Mouse (Mus musculus): ENCODE measurements at regions not wholly inside any gene's neighbourhood (a gene's known extent, or its start where the extent isn't known, plus 50 kb on each side); places are given as distances from the start of the nearest gene placed in this dataset.
A peak's percentile ranks its signal among the peaks of the same experiment; 100 is the strongest.
"Not testable (repeated sequence)": the region's sequence is repeated elsewhere in the genome, so short reads cannot be mapped to it uniquely, and the experiment has no call there.

- no peak for ATAC-seq (ENCODE audit: extremely low read depth, insufficient number of reproducible peaks, low FRiP score, poor library complexity, severe bottlenecking)
Measured at GRCm38 (mm10) chr8:35114031-35114430, 651.6 kb upstream of the Gm19410 start.

GRCm38 (mm10) chr8:35120612-35121011 is 645.0 kb upstream of the Gm19410 start:
- no peak for ATAC-seq (ENCODE audit: extremely low read depth, insufficient number of reproducible peaks, low FRiP score, poor library complexity, severe bottlenecking)

- no peak for ATAC-seq (ENCODE audit: extremely low read depth, insufficient number of reproducible peaks, low FRiP score, poor library complexity, severe bottlenecking)
Measured at GRCm38 (mm10) chr8:35121084-35121483, 644.5 kb upstream of the Gm19410 start.

- peak; percentile 76; the same call in 1 of the 2 replicates for ATAC-seq (ENCODE audit: extremely low read depth, insufficient number of reproducible peaks, low FRiP score, poor library complexity, severe bottlenecking)
Measured at GRCm38 (mm10) chr8:35123196-35123621, 642.4 kb upstream of the Gm19410 start.

GRCm38 (mm10) chr8:35125179-35125578 is 640.4 kb upstream of the Gm19410 start:
- no peak for ATAC-seq (ENCODE audit: extremely low read depth, insufficient number of reproducible peaks, low FRiP score, poor library complexity, severe bottlenecking)

GRCm38 (mm10) chr8:35132281-35132680 is 633.3 kb upstream of the Gm19410 start:
- ATAC-seq (ENCODE audit: extremely low read depth, insufficient number of reproducible peaks, low FRiP score, poor library complexity, severe bottlenecking), result no peak

GRCm38 (mm10) chr8:35135630-35136029 is 630.0 kb upstream of the Gm19410 start:
- no peak for ATAC-seq (ENCODE audit: extremely low read depth, insufficient number of reproducible peaks, low FRiP score, poor library complexity, severe bottlenecking)

GRCm38 (mm10) chr8:35136643-35137042 is 628.9 kb upstream of the Gm19410 start:
- no peak for ATAC-seq (ENCODE audit: extremely low read depth, insufficient number of reproducible peaks, low FRiP score, poor library complexity, severe bottlenecking)

GRCm38 (mm10) chr8:35140775-35141174 is 624.8 kb upstream of the Gm19410 start:
- ATAC-seq (ENCODE audit: extremely low read depth, insufficient number of reproducible peaks, low FRiP score, poor library complexity, severe bottlenecking), result no peak

- no peak for ATAC-seq (ENCODE audit: extremely low read depth, insufficient number of reproducible peaks, low FRiP score, poor library complexity, severe bottlenecking)
Measured at GRCm38 (mm10) chr8:35143018-35143656, 622.5 kb upstream of the Gm19410 start.

GRCm38 (mm10) chr8:35143684-35144083 is 621.9 kb upstream of the Gm19410 start:
- ATAC-seq (ENCODE audit: extremely low read depth, insufficient number of reproducible peaks, low FRiP score, poor library complexity, severe bottlenecking), result no peak

GRCm38 (mm10) chr8:35144401-35144800 is 621.2 kb upstream of the Gm19410 start:
- ATAC-seq (ENCODE audit: extremely low read depth, insufficient number of reproducible peaks, low FRiP score, poor library complexity, severe bottlenecking), result no peak

- ATAC-seq (ENCODE audit: extremely low read depth, insufficient number of reproducible peaks, low FRiP score, poor library complexity, severe bottlenecking), result no peak
Measured at GRCm38 (mm10) chr8:35147481-35147880, 618.1 kb upstream of the Gm19410 start.

- ATAC-seq (ENCODE audit: extremely low read depth, insufficient number of reproducible peaks, low FRiP score, poor library complexity, severe bottlenecking), result no peak
Measured at GRCm38 (mm10) chr8:35147967-35148366, 617.6 kb upstream of the Gm19410 start.

GRCm38 (mm10) chr8:35152585-35152984 is 613.0 kb upstream of the Gm19410 start:
- ATAC-seq (ENCODE audit: extremely low read depth, insufficient number of reproducible peaks, low FRiP score, poor library complexity, severe bottlenecking), result no peak

GRCm38 (mm10) chr8:35156272-35156671 is 609.3 kb upstream of the Gm19410 start:
- no peak for ATAC-seq (ENCODE audit: extremely low read depth, insufficient number of reproducible peaks, low FRiP score, poor library complexity, severe bottlenecking)

- no peak for ATAC-seq (ENCODE audit: extremely low read depth, insufficient number of reproducible peaks, low FRiP score, poor library complexity, severe bottlenecking)
Measured at GRCm38 (mm10) chr8:35157711-35158110, 607.9 kb upstream of the Gm19410 start.

- peak; percentile 67; the same call in 1 of the 2 replicates for ATAC-seq (ENCODE audit: extremely low read depth, insufficient number of reproducible peaks, low FRiP score, poor library complexity, severe bottlenecking)
Measured at GRCm38 (mm10) chr8:35159329-35159728, 606.3 kb upstream of the Gm19410 start.

- ATAC-seq (ENCODE audit: extremely low read depth, insufficient number of reproducible peaks, low FRiP score, poor library complexity, severe bottlenecking), result no peak
Measured at GRCm38 (mm10) chr8:35160230-35160629, 605.4 kb upstream of the Gm19410 start.

GRCm38 (mm10) chr8:35162166-35162565 is 603.4 kb upstream of the Gm19410 start:
- not testable (repeated sequence) for ATAC-seq (ENCODE audit: extremely low read depth, insufficient number of reproducible peaks, low FRiP score, poor library complexity, severe bottlenecking)

- no peak for ATAC-seq (ENCODE audit: extremely low read depth, insufficient number of reproducible peaks, low FRiP score, poor library complexity, severe bottlenecking)
Measured at GRCm38 (mm10) chr8:35166611-35167010, 599.0 kb upstream of the Gm19410 start.

Measured in neutrophil, adult 5-6 weeks (primary cell).